Mouse (Mus musculus) spleen, adult 2 months (tissue): ENCODE results near the gene Slc16a7. TPM values are rescaled to one million over a fixed set of nuclear protein-coding genes. Genes with fewer than 3 reads are reported as not detected.

ENCODE experiments used
- DNase-seq, 2 experiments: peaks; one replicate each; pipeline versions ENCODE4 v3.0.0 to v3.0.0-alpha.2; 2012 to 2021; ENCODE audit warnings: low spot score in 2 of 2, low read depth in 1 of 2
- H3K27ac ChIP-seq: fragments of 200-500 bp; 2 replicates; pipeline ENCODE4 v1.5.1; 2012; ENCODE audit warnings: low read length, inconsistent platforms; ENCODE audit not compliant: insufficient read depth
- H3K27me3 ChIP-seq: fragments of 200-500 bp; 2 replicates; pipeline ENCODE4 v1.6.1; 2012; ENCODE audit warnings: mild to moderate bottlenecking, moderate library complexity, low read length, inconsistent platforms; ENCODE audit not compliant: control insufficient read depth, insufficient read depth
- H3K36me3 ChIP-seq: fragments of 200-500 bp; 2 replicates; pipeline ENCODE4 v1.6.1; 2012; ENCODE audit warnings: mild to moderate bottlenecking, low read length, inconsistent platforms; ENCODE audit not compliant: control insufficient read depth, insufficient read depth
- H3K4me1 ChIP-seq: fragments of 200-500 bp; 2 replicates; pipeline ENCODE4 v1.6.1; 2011; ENCODE audit warnings: inconsistent platforms; ENCODE audit not compliant: control insufficient read depth, insufficient read depth, insufficient read length
- H3K4me3 ChIP-seq: fragments of 200-500 bp; 2 replicates; pipeline ENCODE4 v1.5.1; 2011; ENCODE audit warnings: mild to moderate bottlenecking, inconsistent platforms; ENCODE audit not compliant: insufficient read depth, insufficient read length; ENCODE audit errors: extremely low read depth
- CTCF ChIP-seq: fragments of 200-500 bp; IDR thresholded peaks from 2 replicates; pipeline ENCODE4 v1.5.1; 2011; ENCODE audit warnings: mild to moderate bottlenecking, inconsistent platforms; ENCODE audit not compliant: insufficient read depth, insufficient read length, insufficient replicate concordance; ENCODE audit errors: extremely low read depth
- POLR2A ChIP-seq: fragments of 200-500 bp; IDR thresholded peaks from 2 replicates; pipeline ENCODE4 v1.6.1; 2011; ENCODE audit warnings: low read depth, low read length, inconsistent platforms
- WGBS: fragments of 180-500 bp; shearing (Covaris S2); methylation state at CpG from one replicate; pipeline ENCODE4 v1.1.7; 2018; 5-methylcytosine and 5-hydroxymethylcytosine counted together
- polyA plus RNA-seq: library from polyadenylated mRNA; depleted of rRNA; stranded (reverse); fragments of >200 nt; gene quantifications from 2 replicates; pipeline ENCODE4 v1.2.3, GENCODE M21; 2012

The Slc16a7 gene
- polyA plus RNA-seq, 1 experiment, result 3.8 TPM

- no peaks in the 10 kb centered on the region; the same call in 1 of the 2 replicates for H3K4me1 ChIP-seq
- DNase-seq, result no peak
- H3K4me3 ChIP-seq, result no peak overlapping the region
- no peaks in the 10 kb centered on the region for H3K36me3 ChIP-seq
- H3K27ac ChIP-seq, result no peak overlapping the region
- WGBS, result 65% methylated on average over 7 of the region's 7 CpGs
- TF ChIP-seq POLR2A (no peak), CTCF (no peak)
- H3K27me3 ChIP-seq, result no peaks in the 10 kb centered on the region
Observed at GRCm38 (mm10) chr10:125324871-125325565, 64.2 kb downstream of the Slc16a7 start.

GRCm38 (mm10) chr10:125324149-125324834 is 65.0 kb downstream of the Slc16a7 start:
- no peak for DNase-seq
- Histone ChIP-seq H3K27me3 (no peaks in the 10 kb centered on the region), H3K4me3 (no peak overlapping the region), H3K4me1 (no peaks in the 10 kb centered on the region; the same call in 1 of the 2 replicates), H3K36me3 (no peaks in the 10 kb centered on the region), H3K27ac (no peak overlapping the region)
- 89% methylated on average over 13 of the region's 13 CpGs for WGBS
- TF ChIP-seq POLR2A (no peak), CTCF (no peak)

DNA sequence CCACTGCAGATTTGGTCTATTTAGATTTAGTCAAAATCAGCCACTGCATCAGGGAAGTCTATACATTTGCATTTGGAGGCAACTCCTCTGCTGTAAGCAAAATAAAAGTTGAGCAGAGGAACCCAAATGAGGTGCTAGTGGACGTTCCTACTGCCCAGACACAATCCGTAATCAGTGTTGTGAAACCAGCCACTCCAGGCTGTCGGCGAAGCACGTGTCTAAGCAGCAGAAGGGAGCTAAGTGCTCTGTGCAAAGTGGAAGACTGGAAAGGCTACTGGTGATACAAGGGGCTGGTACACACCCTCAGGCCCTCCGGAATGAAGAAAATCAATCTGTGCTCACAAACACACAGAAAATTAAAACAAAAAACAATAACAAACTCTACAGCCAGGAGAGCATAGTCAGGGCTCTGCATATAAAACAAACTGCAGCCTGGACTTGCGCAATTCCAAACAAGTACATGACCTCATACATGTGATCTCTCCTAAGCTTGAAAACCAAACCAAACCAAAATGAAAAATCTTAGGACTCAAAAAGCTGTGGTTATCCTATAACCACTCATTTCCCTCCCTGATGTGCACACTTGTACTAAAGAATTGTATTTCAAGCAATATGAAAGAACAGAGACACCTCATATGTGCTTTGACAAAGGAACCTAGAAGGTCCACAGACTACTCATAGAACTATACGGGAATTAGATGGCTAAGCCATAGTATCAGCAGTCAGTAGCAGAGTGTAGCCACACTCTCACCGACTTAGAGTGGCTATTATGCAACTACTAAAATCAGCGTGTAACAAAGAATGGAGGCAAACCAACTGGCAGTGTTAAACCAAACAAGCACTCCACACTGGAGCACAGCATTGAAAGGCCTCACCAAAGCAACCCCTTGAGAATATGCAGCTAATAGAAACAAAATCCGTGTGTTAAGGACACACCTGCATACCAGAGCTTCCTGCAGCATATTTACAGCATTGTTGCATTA is 67.5 kb downstream of the Slc16a7 start:
- Histone ChIP-seq H3K36me3 (no peaks in the 10 kb centered on the region), H3K4me3 (no peak overlapping the region), H3K27me3 (no peaks in the 10 kb centered on the region), H3K4me1 (no peaks in the 10 kb centered on the region; the same call in 1 of the 2 replicates), H3K27ac (no peak overlapping the region)
- WGBS, result 81% methylated on average over 11 of the region's 11 CpGs
- DNase-seq, result no peak
- no peak for TF ChIP-seq CTCF
- no peak for TF ChIP-seq POLR2A

DNA sequence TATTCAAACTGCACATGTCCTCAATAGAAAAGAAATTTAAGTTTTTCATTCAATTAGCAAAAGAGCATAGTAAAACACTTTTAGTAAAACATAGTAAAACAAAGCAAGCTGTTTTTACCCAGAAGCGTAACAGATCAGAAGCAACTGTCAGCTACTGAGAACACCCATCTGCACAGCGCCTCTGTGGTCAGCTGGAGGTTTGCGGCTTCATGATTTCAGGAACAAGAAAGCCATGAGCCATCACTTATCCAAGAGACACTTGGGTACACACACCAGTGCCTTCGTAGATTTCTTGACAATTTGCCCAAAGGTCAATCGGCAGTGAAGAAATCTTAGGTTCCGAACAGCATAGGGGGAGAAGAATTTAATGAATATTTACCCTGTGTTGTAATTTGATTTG is 71.9 kb downstream of the Slc16a7 start:
- no peak overlapping the region for H3K4me3 ChIP-seq
- H3K4me1 ChIP-seq, result no peaks in the 10 kb centered on the region
- no peak overlapping the region for H3K27ac ChIP-seq
- whole genome bisulfite sequencing, result 13% methylated on average over 6 of the region's 6 CpGs
- peak in 1 of 2 experiments; percentile 10 for DNase-seq
- no peaks in the 10 kb centered on the region for H3K27me3 ChIP-seq
- no peak for TF ChIP-seq CTCF
- no peak for TF ChIP-seq POLR2A
- H3K36me3 ChIP-seq, result no peaks in the 10 kb centered on the region

- Histone ChIP-seq H3K27me3 (no peaks in the 10 kb centered on the region), H3K36me3 (no peaks in the 10 kb centered on the region), H3K4me1 (no peaks in the 10 kb centered on the region), H3K27ac (no peak overlapping the region), H3K4me3 (no peak overlapping the region)
- no peak for DNase-seq
- 94% methylated on average over 2 of the region's 2 CpGs for WGBS
- no peak for TF ChIP-seq CTCF
- no peak for TF ChIP-seq POLR2A
Observed at GRCm38 (mm10) chr10:125310855-125311254, 78.4 kb downstream of the Slc16a7 start.

DNA sequence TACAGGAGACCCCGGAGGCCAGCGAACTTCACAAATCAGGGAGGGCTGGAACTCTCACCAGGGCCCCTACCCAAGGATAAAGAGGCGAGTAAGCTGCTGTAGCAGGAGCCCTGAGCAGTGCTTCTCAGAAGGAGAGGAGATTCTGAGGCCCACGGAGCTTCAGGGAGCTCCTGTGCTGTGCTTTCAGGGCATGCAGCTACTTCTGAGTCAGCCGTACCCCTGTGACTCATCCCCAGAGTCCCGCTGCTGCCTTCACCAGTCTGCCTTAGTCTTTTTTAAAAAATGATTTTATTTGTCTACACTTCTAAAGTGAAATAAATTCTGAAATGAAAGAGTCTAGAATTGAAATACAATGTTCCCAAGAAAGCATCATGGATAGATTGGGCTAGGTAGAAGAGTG is 91.2 kb downstream of the Slc16a7 start:
- TF ChIP-seq POLR2A (no peak), CTCF (no peak)
- Histone ChIP-seq H3K27ac (no peak overlapping the region), H3K4me3 (no peak overlapping the region), H3K27me3 (no peaks in the 10 kb centered on the region), H3K36me3 (no peaks in the 10 kb centered on the region), H3K4me1 (no peaks in the 10 kb centered on the region)
- 79% methylated on average over 6 of the region's 6 CpGs for WGBS
- no peak for DNase-seq
